Mouse (Mus musculus): ENCODE results near the gene Haus2. TPM values are rescaled to one million over a fixed set of nuclear protein-coding genes. Genes with fewer than 3 reads are reported as not detected.

Gene Haus2
- polyA plus RNA-seq, 1 experiment = 34.5 TPM

DNA sequence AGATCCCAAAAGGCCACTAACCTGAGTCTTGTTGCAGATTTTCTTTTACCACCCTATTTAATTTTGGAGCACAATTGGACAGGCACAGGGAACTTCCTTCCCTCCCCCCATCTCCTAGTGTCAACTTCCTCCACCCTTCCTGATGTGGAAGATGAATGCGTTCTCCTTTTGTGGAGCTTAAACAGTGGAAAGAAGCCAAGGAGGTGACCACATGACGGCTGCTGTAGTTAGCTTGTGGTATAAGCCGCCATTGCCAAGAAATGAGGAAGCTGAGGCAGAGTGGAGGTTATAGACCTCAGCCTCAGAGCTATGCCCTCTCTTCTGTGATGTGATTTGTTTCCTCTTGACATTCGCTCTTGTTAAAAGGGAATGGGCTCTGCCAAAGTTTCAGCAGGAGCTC, 22.8 kb downstream of the Haus2 start:
- no peak overlapping the region for H3K9ac ChIP-seq (ENCODE audit: low read depth, poor library complexity, severe bottlenecking)
- peaks cover 20% of the 10 kb centered on the region for H3K9me3 ChIP-seq (replicated peaks; ENCODE audit: control insufficient read depth, insufficient read depth, low read length, poor library complexity, severe bottlenecking)
- H3K4me3 ChIP-seq (ENCODE audit: low read depth, low read length) = no peak overlapping the region
- no peak overlapping the region for H3K27ac ChIP-seq (ENCODE audit: insufficient read depth, low read length)
- no peaks in the 10 kb centered on the region; the same call in 1 of the 2 replicates for H3K36me3 ChIP-seq (ENCODE audit: control insufficient read depth, insufficient read depth, low read length, poor library complexity, severe bottlenecking)
- H3K27me3 ChIP-seq (ENCODE audit: control insufficient read depth, insufficient read depth, low read length, poor library complexity, severe bottlenecking) = no peaks in the 10 kb centered on the region
- peaks cover 2% of the 10 kb centered on the region for H3K4me1 ChIP-seq (ENCODE audit: control insufficient read depth, insufficient read depth, low read length)
- no peak for TF ChIP-seq EP300 (IDR thresholded peaks at IDR 0.05; ENCODE audit: insufficient read depth, low read depth, low read length)
- TF ChIP-seq POLR2A (IDR thresholded peaks at IDR 0.05; ENCODE audit: insufficient read depth, low read length) = no peak

DNA sequence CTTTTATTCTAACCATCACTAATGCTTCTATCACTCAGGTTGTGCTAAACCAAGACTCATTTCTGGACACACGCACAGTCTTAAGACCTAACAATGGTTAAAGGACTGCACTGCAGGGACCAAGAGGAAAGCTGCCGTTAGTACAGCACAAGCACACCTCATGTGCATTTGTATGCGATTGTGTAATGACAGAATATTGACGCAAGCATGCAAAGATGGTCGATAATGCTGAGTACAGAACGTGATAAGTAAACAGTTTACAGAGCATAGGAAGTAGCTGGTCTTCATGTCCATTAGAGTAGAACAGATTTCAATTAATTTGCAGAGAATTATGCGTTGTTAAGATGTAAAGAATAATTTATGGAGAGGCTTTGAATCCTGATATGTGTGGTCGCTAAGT, 31.7 kb downstream of the Haus2 start:
- no peaks in the 10 kb centered on the region for H3K27me3 ChIP-seq (ENCODE audit: control insufficient read depth, insufficient read depth, low read length, poor library complexity, severe bottlenecking)
- H3K4me3 ChIP-seq (ENCODE audit: low read depth, low read length) = no peak overlapping the region
- H3K27ac ChIP-seq (ENCODE audit: insufficient read depth, low read length) = no peak overlapping the region
- no peaks in the 10 kb centered on the region; the same call in 1 of the 2 replicates for H3K36me3 ChIP-seq (ENCODE audit: control insufficient read depth, insufficient read depth, low read length, poor library complexity, severe bottlenecking)
- no peak overlapping the region for H3K9ac ChIP-seq (ENCODE audit: low read depth, poor library complexity, severe bottlenecking)
- H3K4me1 ChIP-seq (ENCODE audit: control insufficient read depth, insufficient read depth, low read length) = no peaks in the 10 kb centered on the region
- TF ChIP-seq EP300 (IDR thresholded peaks at IDR 0.05; ENCODE audit: insufficient read depth, low read depth, low read length) = no peak
- TF ChIP-seq CTCF (IDR thresholded peaks at IDR 0.05; ENCODE audit: low read depth, low read length) = no peak
- TF ChIP-seq POLR2A (IDR thresholded peaks at IDR 0.05; ENCODE audit: insufficient read depth, low read length) = no peak
- H3K9me3 ChIP-seq (replicated peaks; ENCODE audit: control insufficient read depth, insufficient read depth, low read length, poor library complexity, severe bottlenecking) = peaks cover 22% of the 10 kb centered on the region

DNA sequence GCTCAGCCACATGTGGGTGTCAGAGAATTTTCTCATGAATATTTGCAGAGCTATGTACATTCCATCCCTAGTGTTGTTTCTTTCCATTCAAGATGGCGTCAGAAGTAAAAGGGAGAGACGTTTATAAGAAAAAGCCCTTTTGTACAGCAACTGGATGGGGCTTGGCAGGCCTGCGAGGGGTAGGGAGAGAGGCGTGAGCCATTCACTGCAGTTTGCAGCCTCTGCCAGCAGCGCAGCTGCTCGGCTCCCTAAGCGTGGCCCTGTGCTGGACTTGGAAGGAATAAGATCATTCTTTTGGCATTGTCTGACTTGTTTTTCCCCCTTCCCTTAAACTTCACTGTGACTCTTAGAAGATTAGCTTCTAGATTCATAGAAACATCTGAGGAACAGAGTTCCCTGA, 34.7 kb downstream of the Haus2 start:
- no peaks in the 10 kb centered on the region for H3K27me3 ChIP-seq (ENCODE audit: control insufficient read depth, insufficient read depth, low read length, poor library complexity, severe bottlenecking)
- H3K4me1 ChIP-seq (ENCODE audit: control insufficient read depth, insufficient read depth, low read length) = no peaks in the 10 kb centered on the region
- no peak overlapping the region for H3K4me3 ChIP-seq (ENCODE audit: low read depth, low read length)
- H3K27ac ChIP-seq (ENCODE audit: insufficient read depth, low read length) = no peak overlapping the region
- no peaks in the 10 kb centered on the region; the same call in 1 of the 2 replicates for H3K36me3 ChIP-seq (ENCODE audit: control insufficient read depth, insufficient read depth, low read length, poor library complexity, severe bottlenecking)
- TF ChIP-seq POLR2A (IDR thresholded peaks at IDR 0.05; ENCODE audit: insufficient read depth, low read length) (no peak), CTCF (IDR thresholded peaks at IDR 0.05; ENCODE audit: low read depth, low read length) (no peak), EP300 (IDR thresholded peaks at IDR 0.05; ENCODE audit: insufficient read depth, low read depth, low read length) (no peak)
- no peak overlapping the region for H3K9ac ChIP-seq (ENCODE audit: low read depth, poor library complexity, severe bottlenecking)
- peaks cover 20% of the 10 kb centered on the region for H3K9me3 ChIP-seq (replicated peaks; ENCODE audit: control insufficient read depth, insufficient read depth, low read length, poor library complexity, severe bottlenecking)

DNA sequence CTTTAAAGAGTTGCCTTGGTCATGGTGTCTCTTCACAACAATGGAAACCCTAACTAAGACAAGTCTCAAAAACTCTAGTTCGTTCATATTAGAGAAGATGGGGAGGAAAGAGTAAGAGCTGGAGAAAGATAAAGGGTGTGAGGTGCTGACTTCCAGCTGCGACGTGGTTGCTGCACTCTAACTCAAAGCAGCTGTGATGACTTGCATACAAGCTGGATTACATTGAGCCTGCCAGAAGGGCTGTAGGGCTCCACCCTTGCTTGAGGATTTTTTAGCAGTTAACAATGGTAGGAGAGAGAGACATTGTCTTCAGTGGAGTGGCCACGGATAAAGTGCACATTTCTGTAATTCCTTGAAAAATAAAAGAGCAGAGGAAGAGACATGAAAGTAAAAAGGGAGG, 37.6 kb downstream of the Haus2 start:
- no peak overlapping the region for H3K9ac ChIP-seq (ENCODE audit: low read depth, poor library complexity, severe bottlenecking)
- H3K27me3 ChIP-seq (ENCODE audit: control insufficient read depth, insufficient read depth, low read length, poor library complexity, severe bottlenecking) = no peaks in the 10 kb centered on the region
- H3K4me3 ChIP-seq (ENCODE audit: low read depth, low read length) = no peak overlapping the region
- H3K4me1 ChIP-seq (ENCODE audit: control insufficient read depth, insufficient read depth, low read length) = no peaks in the 10 kb centered on the region
- TF ChIP-seq EP300 (IDR thresholded peaks at IDR 0.05; ENCODE audit: insufficient read depth, low read depth, low read length) = no peak
- no peak for TF ChIP-seq CTCF (IDR thresholded peaks at IDR 0.05; ENCODE audit: low read depth, low read length)
- no peak for TF ChIP-seq POLR2A (IDR thresholded peaks at IDR 0.05; ENCODE audit: insufficient read depth, low read length)
- H3K27ac ChIP-seq (ENCODE audit: insufficient read depth, low read length) = no peak overlapping the region
- no peaks in the 10 kb centered on the region for H3K9me3 ChIP-seq (replicated peaks; ENCODE audit: control insufficient read depth, insufficient read depth, low read length, poor library complexity, severe bottlenecking)
- H3K36me3 ChIP-seq (ENCODE audit: control insufficient read depth, insufficient read depth, low read length, poor library complexity, severe bottlenecking) = no peaks in the 10 kb centered on the region

DNA sequence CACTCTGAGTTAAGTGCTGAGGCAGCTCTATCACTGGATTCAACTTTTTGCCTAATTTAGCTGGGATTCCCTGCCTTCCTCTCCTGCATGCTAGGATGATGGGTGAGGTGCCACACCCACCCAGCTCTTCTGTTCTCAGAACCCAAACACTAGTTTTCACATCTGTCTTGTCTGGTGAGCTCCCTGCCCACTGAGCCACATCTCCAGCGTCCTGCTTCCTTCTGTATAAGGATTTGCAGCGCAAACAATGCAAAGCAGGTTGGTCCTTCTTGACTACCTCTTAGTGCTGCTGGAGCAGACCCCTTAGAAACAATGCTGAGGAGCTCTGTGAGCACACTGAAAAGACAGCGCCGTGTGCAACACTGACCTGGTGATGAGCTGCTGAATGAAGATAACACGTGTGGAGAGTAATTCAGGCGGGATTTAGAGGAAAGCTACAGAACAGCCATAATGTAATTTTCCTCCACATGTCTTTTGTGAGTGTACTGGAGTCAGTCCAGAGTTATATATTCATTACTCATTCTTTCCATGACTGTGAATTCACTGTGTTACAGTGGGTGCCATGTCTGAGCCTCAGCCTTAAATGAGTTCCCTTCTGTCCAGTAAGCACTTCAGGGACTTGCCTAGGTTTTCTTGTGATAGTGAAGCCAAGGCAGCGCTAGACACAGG, 43.2 kb downstream of the Haus2 start:
- H3K4me1 ChIP-seq (ENCODE audit: control insufficient read depth, insufficient read depth, low read length) = no peaks in the 10 kb centered on the region
- H3K9me3 ChIP-seq (replicated peaks; ENCODE audit: control insufficient read depth, insufficient read depth, low read length, poor library complexity, severe bottlenecking) = no peaks in the 10 kb centered on the region
- H3K4me3 ChIP-seq (ENCODE audit: low read depth, low read length) = no peak overlapping the region
- H3K9ac ChIP-seq (ENCODE audit: low read depth, poor library complexity, severe bottlenecking) = no peak overlapping the region
- H3K27ac ChIP-seq (ENCODE audit: insufficient read depth, low read length) = no peak overlapping the region
- TF ChIP-seq EP300 (IDR thresholded peaks at IDR 0.05; ENCODE audit: insufficient read depth, low read depth, low read length) (no peak), CTCF (IDR thresholded peaks at IDR 0.05; ENCODE audit: low read depth, low read length) (no peak), POLR2A (IDR thresholded peaks at IDR 0.05; ENCODE audit: insufficient read depth, low read length) (no peak)
- no peaks in the 10 kb centered on the region for H3K36me3 ChIP-seq (ENCODE audit: control insufficient read depth, insufficient read depth, low read length, poor library complexity, severe bottlenecking)
- no peaks in the 10 kb centered on the region for H3K27me3 ChIP-seq (ENCODE audit: control insufficient read depth, insufficient read depth, low read length, poor library complexity, severe bottlenecking)

DNA sequence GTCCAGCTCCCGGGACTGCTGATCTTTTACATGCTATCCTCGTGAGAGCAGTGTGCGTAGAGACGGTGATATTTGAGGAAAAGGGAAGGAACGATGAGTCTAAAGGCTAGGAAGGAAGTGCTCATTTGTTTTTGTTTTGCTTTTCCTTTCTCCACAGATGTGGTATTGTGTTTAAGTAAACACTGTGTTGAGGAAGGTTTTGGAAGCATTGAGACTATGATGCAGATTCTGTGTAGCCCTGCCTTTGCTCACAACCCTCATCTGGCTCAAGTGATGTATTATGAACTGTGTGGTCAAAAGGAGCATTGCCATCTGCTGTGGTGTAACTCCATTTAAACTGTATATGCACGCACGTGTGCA, 43.7 kb downstream of the Haus2 start:
- Histone ChIP-seq H3K36me3 (ENCODE audit: control insufficient read depth, insufficient read depth, low read length, poor library complexity, severe bottlenecking) (no peaks in the 10 kb centered on the region), H3K9me3 (replicated peaks; ENCODE audit: control insufficient read depth, insufficient read depth, low read length, poor library complexity, severe bottlenecking) (no peaks in the 10 kb centered on the region), H3K27me3 (ENCODE audit: control insufficient read depth, insufficient read depth, low read length, poor library complexity, severe bottlenecking) (no peaks in the 10 kb centered on the region), H3K4me1 (ENCODE audit: control insufficient read depth, insufficient read depth, low read length) (no peaks in the 10 kb centered on the region), H3K4me3 (ENCODE audit: low read depth, low read length) (no peak overlapping the region), H3K27ac (ENCODE audit: insufficient read depth, low read length) (no peak overlapping the region), H3K9ac (ENCODE audit: low read depth, poor library complexity, severe bottlenecking) (no peak overlapping the region)
- TF ChIP-seq CTCF (IDR thresholded peaks at IDR 0.05; ENCODE audit: low read depth, low read length) (no peak), EP300 (IDR thresholded peaks at IDR 0.05; ENCODE audit: insufficient read depth, low read depth, low read length) (no peak), POLR2A (IDR thresholded peaks at IDR 0.05; ENCODE audit: insufficient read depth, low read length) (no peak)

Data from ES-Bruce4 (cell line).